Mouse (Mus musculus) forebrain, postnatal 0 days (tissue): Measurements from ENCODE around the gene Sox5. TPM values are rescaled to one million over a fixed set of nuclear protein-coding genes. Genes with fewer than 3 reads are reported as not detected.

Source experiments
- ATAC-seq: fragments of 200-750 bp; cut with Nextera tagmentation; 2 replicates; pipeline ENCODE4 v1.8.0; 2017; ENCODE audit warnings: mild to moderate bottlenecking, moderate library complexity
- DNase-seq: peaks from one replicate; pipeline ENCODE4 v3.0.0-alpha.2; 2015
- H3K27ac ChIP-seq: fragments of 300-500 bp; sonication (generic); 2 replicates; pipeline ENCODE4 v1.5.1; 2014; ENCODE audit warnings: low read depth, mild to moderate bottlenecking, antibody characterized with exemption, low read length, moderate library complexity, mixed read lengths
- H3K27me3 ChIP-seq: fragments of 300-500 bp; sonication (generic); 2 replicates; pipeline ENCODE4 v1.6.1; 2014; ENCODE audit warnings: mild to moderate bottlenecking, low read length, mixed read lengths; ENCODE audit not compliant: insufficient read depth
- H3K36me3 ChIP-seq: fragments of 300-500 bp; sonication (generic); 2 replicates; pipeline ENCODE4 v1.6.1; 2014; ENCODE audit warnings: mild to moderate bottlenecking, moderate library complexity; ENCODE audit not compliant: insufficient read depth
- H3K4me1 ChIP-seq: fragments of 300-500 bp; sonication (generic); 2 replicates; pipeline ENCODE4 v1.6.1; 2014; ENCODE audit warnings: antibody characterized with exemption; ENCODE audit not compliant: insufficient read depth
- H3K4me2 ChIP-seq: fragments of 300-500 bp; sonication (generic); 2 replicates; pipeline ENCODE4 v1.6.1; 2014; ENCODE audit warnings: low read depth, mild to moderate bottlenecking, moderate library complexity
- H3K4me3 ChIP-seq: fragments of 300-500 bp; sonication (generic); 2 replicates; pipeline ENCODE4 v1.5.1; 2014; ENCODE audit warnings: low read depth, low read length, mixed read lengths
- H3K9ac ChIP-seq: fragments of 300-500 bp; sonication (generic); 2 replicates; pipeline ENCODE4 v1.6.1; 2014; ENCODE audit warnings: mild to moderate bottlenecking
- H3K9me3 ChIP-seq: fragments of 300-500 bp; sonication (generic); 2 replicates; pipeline ENCODE4 v1.6.1; 2016; ENCODE audit warnings: low read length
- CTCF ChIP-seq: sonication (generic); IDR thresholded peaks from 2 replicates; pipeline ENCODE4 v1.5.1; 2016; ENCODE audit warnings: antibody characterized with exemption, control low read depth, low read depth
- WGBS: fragments of 180-500 bp; shearing (Covaris S2); extraction: QIAGEN DNeasy Blood & Tissue Kit; methylation state at CpG from one replicate; pipeline ENCODE4 v1.1.7; 2014; 5-methylcytosine and 5-hydroxymethylcytosine counted together
- polyA plus RNA-seq: library from polyadenylated mRNA; unstranded; fragments of >200 nt; fragmentation: Nextera tagmentation; extraction: Ambion mirVana; gene quantifications from 2 replicates; pipeline ENCODE4 v1.2.1, GENCODE M21; 2015
- total RNA-seq: library from RNA; depleted of rRNA; stranded (reverse); fragments of >200 nt; gene quantifications from 2 replicates; pipeline ENCODE4 v1.2.3, GENCODE M21; 2014

Sox5 gene
- total and polyA plus RNA-seq, 2 experiments from 2014 or later = 31.6 to 62.8 TPM

DNA sequence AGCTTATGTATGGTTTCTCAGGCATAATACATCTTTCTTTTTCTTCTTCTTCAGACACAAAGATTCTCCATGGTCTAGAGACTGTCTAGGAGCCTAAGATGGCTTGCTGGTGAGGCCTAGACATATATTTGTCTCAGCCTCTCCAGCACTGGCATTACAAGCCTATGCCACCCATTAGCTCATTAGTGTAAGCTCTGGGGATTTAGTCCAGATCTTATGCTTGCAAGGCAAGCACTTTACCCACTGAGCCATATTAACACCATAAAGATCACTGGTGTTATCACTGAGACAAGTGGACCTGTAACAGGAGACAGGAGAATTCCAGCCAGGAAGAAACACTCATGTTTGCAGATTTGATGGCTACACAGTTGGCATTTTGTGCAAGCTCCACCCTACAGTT lies 472.6 kb downstream of the Sox5 start:
- ATAC-seq (no peak), DNase-seq (no peak)
- no peak overlapping the region for H3K4me2 ChIP-seq
- no peaks in the 10 kb centered on the region for H3K27me3 ChIP-seq
- H3K27ac ChIP-seq = no peak overlapping the region
- H3K36me3 ChIP-seq = no peaks in the 10 kb centered on the region
- no peak overlapping the region for H3K9ac ChIP-seq
- H3K9me3 ChIP-seq = no peaks in the 10 kb centered on the region
- H3K4me1 ChIP-seq = no peaks in the 10 kb centered on the region; the same call in 1 of the 2 replicates
- no peak for TF ChIP-seq CTCF
- no peak overlapping the region for H3K4me3 ChIP-seq

DNA sequence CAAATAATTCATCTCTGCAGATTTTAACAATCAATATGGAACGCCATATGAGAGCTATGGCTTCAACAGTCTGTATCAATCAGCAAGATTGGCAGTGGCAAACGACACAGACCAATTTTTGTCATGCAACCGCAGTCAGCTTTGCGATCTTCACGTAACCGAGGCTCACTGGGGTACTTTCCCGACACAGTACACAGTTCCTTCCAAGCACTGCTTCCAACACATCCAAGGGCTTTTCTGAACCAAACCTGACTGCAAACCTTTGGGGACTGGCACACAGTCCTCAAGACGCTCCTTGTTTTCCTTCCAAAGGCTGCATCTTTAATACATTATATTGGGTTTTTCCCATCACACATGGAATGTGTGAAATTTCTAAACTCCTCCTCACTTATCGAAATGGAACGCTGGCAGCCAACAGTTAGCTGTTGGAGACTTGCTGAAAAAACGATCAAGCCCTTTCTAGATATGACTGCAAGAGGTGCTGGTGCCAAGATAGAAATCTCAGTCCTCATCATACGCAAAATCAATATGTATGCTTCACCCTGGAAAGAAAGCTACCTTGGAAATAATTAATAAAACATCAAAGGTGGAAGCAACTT lies 474.1 kb downstream of the Sox5 start:
- Histone ChIP-seq H3K9me3 (no peaks in the 10 kb centered on the region), H3K4me2 (no peak overlapping the region), H3K4me1 (no peaks in the 10 kb centered on the region; the same call in 1 of the 2 replicates), H3K4me3 (no peak overlapping the region), H3K9ac (no peak overlapping the region), H3K27me3 (no peaks in the 10 kb centered on the region), H3K27ac (no peak overlapping the region), H3K36me3 (no peaks in the 10 kb centered on the region)
- ATAC-seq (peak; percentile 64), DNase-seq (peak; percentile 51)
- TF ChIP-seq CTCF = no peak
- 80% methylated on average over 12 of the region's 12 CpGs for WGBS

DNA sequence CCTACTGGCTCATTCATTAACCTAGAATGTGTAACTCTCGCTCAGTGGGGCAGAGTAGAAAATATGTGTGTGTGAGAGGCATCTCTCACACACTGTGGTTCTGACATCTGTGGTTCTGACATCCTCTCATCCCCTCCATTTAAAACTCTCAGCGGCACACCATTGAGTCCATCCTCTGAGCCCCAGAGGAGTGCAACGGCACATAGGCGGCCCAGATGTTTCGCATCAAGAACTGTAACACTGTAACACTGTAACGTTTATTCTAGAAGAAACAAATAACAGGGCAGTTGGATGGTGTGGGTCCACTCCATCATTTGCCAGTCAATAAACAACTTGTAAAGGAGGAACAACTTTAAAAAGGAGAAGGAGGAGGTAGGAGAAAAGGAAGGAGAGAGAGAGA lies 479.0 kb downstream of the Sox5 start:
- H3K9ac ChIP-seq = no peak overlapping the region
- H3K4me2 ChIP-seq = no peak overlapping the region
- DNase-seq (no peak), ATAC-seq (no peak)
- TF ChIP-seq CTCF = no peak
- WGBS = 92% methylated on average over 6 of the region's 6 CpGs
- H3K36me3 ChIP-seq = no peaks in the 10 kb centered on the region
- no peaks in the 10 kb centered on the region for H3K9me3 ChIP-seq
- H3K27me3 ChIP-seq = no peaks in the 10 kb centered on the region
- H3K4me3 ChIP-seq = no peak overlapping the region
- no peak overlapping the region for H3K27ac ChIP-seq
- no peaks in the 10 kb centered on the region for H3K4me1 ChIP-seq

DNA sequence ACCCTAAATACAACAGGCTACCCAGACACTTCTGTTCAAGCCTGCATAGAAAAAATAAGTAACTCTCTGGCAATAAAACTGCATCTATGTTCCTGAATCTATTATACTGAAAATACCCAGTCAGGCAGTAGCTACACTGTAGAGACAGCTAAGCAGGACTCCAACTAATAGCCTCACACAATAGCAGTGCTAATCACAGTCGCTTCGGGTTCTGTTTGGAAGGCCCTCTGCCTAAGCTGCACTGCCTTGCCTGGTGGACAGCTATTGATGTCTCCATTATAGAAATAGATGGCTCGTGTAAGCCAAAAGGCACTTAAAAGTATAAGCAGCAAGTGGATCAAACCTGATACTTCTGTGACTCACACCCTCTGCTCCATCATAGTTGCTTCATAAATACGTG lies 480.7 kb downstream of the Sox5 start:
- Histone ChIP-seq H3K4me3 (no peak overlapping the region), H3K4me2 (no peak overlapping the region), H3K27ac (no peak overlapping the region), H3K36me3 (no peaks in the 10 kb centered on the region), H3K9ac (no peak overlapping the region), H3K9me3 (no peaks in the 10 kb centered on the region), H3K27me3 (no peaks in the 10 kb centered on the region), H3K4me1 (no peaks in the 10 kb centered on the region)
- TF ChIP-seq CTCF = no peak
- 25% methylated on average over 4 of the region's 4 CpGs for WGBS
- ATAC-seq (no peak), DNase-seq (no peak)

DNA sequence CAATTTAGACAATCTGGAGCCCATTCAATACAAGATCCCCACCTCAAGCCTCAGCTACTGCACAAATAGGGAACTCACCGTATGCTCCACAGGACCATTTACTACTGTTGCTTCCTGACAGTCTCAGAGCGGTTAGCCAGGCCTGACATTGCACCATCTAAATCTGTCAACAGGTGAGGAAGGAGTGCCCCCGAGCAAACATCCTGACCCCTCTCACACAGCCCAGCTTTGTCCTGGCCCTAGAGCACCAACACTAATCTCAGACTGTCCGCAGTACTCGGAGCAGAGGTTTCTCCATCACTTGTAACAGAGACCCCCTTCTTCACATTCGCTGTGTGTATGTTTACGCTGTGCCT lies 482.3 kb downstream of the Sox5 start:
- no peak overlapping the region for H3K27ac ChIP-seq

DNA sequence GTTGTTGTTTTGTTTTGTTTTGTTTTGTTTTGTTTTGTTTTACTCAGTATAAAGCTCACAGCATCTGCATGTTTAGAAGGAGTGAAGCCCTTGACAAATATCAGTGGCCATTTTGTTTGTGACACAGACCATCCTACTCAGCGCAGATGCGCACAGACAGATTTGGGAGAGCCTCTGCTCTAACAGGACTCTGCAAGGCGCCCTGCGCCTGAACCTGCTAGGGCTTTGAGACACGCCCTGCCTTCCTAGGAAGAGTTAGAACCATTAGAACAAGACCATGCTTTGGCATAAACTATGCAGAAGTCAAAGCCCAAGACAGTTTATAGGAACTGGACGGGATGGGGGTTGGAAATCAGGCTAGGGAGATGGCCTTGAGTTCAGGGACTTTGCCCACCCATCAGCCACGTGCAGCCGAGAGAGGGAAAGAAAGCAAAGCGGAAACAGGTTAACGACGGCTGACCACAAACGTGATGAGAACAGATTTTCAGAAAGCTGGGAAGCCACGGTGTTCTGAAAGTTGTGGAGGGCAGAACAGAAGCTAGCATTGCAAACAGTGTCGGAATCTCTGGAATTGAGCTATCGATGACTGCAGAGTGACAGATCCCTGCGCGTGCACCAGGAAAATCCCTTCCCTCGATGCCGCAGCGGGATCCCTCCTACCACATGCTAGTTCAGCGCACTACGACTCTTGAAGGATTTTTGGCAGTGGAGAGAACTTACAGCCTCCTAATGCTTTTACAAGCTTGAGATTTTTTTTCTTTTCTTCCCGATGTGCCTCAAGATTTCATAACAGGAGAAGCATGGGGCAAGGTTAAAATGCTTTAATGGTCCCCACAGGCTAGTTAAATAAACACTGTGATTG lies 482.9 kb downstream of the Sox5 start:
- no peak; the same call in 1 of the 2 replicates for ATAC-seq
- TF ChIP-seq CTCF = no peak
- Histone ChIP-seq H3K4me3 (no peak overlapping the region), H3K27me3 (no peaks in the 10 kb centered on the region), H3K4me1 (no peaks in the 10 kb centered on the region), H3K9me3 (no peaks in the 10 kb centered on the region), H3K4me2 (no peak overlapping the region), H3K27ac (no peak overlapping the region), H3K9ac (no peak overlapping the region), H3K36me3 (no peaks in the 10 kb centered on the region)
- WGBS = 70% methylated on average over 23 of the region's 23 CpGs
- peak; percentile 39 for DNase-seq

More for the DNA sequence above, 482.3 kb downstream of the Sox5 start:
- Histone ChIP-seq H3K9ac (no peak overlapping the region), H3K9me3 (no peaks in the 10 kb centered on the region), H3K4me1 (no peaks in the 10 kb centered on the region), H3K4me3 (no peak overlapping the region), H3K4me2 (no peak overlapping the region), H3K27me3 (no peaks in the 10 kb centered on the region), H3K36me3 (no peaks in the 10 kb centered on the region)
- WGBS = 80% methylated on average over 7 of the region's 7 CpGs
- ATAC-seq (no peak), DNase-seq (no peak)
- no peak for TF ChIP-seq CTCF

DNA sequence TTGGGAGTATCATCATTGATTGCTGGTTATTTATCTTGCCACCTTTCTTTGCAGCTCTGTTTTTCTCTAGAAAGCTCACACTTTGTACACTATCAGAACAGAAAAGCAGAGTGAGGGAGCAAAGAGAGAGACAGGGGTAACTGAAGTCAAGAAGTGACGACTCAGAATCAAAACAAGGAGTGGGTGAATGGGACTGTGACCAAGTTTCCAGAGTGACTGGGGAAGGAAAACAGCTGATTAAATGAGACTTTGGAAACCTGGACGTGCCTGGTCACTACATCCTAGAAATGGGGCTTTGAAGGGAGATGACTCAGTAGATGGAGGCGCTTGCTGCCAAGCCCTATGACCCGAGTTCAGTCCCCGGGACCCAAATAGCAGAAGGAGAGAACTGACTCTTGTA lies 483.9 kb downstream of the Sox5 start:
- no peak overlapping the region for H3K27ac ChIP-seq
- H3K4me2 ChIP-seq = no peak overlapping the region
- no peaks in the 10 kb centered on the region for H3K36me3 ChIP-seq
- DNase-seq = no peak
- H3K4me3 ChIP-seq = no peak overlapping the region
- 88% methylated on average over 5 of the region's 5 CpGs for WGBS
- ATAC-seq = no peak
- no peaks in the 10 kb centered on the region for H3K4me1 ChIP-seq
- no peak for TF ChIP-seq CTCF
- H3K9ac ChIP-seq = no peak overlapping the region
- H3K9me3 ChIP-seq = no peaks in the 10 kb centered on the region
- H3K27me3 ChIP-seq = no peaks in the 10 kb centered on the region
